Mouse (Mus musculus) liver, postnatal 0 days (tissue): Measurements from ENCODE around the gene Trnau1ap. TPM values are rescaled to one million over a fixed set of nuclear protein-coding genes. Genes with fewer than 3 reads are reported as not detected.

Experiments
- ATAC-seq: fragments of 200-750 bp; cut with Nextera tagmentation; 2 replicates; pipeline ENCODE4 v1.8.0; 2017; ENCODE audit warnings: mild to moderate bottlenecking, moderate library complexity
- DNase-seq: peaks from one replicate; pipeline ENCODE4 v3.0.0-alpha.2; 2016
- H3K27ac ChIP-seq: fragments of 300-500 bp; sonication (generic); 2 replicates; pipeline ENCODE4 v1.5.1; 2014; ENCODE audit warnings: antibody characterized with exemption, moderate library complexity, mild to moderate bottlenecking, low read depth
- H3K27me3 ChIP-seq: fragments of 300-500 bp; sonication (generic); 2 replicates; pipeline ENCODE4 v1.6.1; 2014; ENCODE audit warnings: low read length, control low read depth, mixed read lengths; ENCODE audit not compliant: insufficient read depth
- H3K36me3 ChIP-seq: fragments of 300-500 bp; sonication (generic); replicated peaks from 2 replicates; pipeline ENCODE4 v1.6.1; 2014; ENCODE audit warnings: mild to moderate bottlenecking, control low read depth, low read length, moderate library complexity, mixed read lengths; ENCODE audit not compliant: insufficient read depth
- H3K4me1 ChIP-seq: fragments of 300-500 bp; sonication (generic); 2 replicates; pipeline ENCODE4 v1.6.1; 2014; ENCODE audit warnings: antibody characterized with exemption, mild to moderate bottlenecking, control low read depth; ENCODE audit not compliant: insufficient read depth
- H3K4me2 ChIP-seq: fragments of 300-500 bp; sonication (generic); 2 replicates; pipeline ENCODE4 v1.6.1; 2014; ENCODE audit warnings: low read depth, mild to moderate bottlenecking, low read length, moderate library complexity, mixed read lengths
- H3K4me3 ChIP-seq: fragments of 300-500 bp; sonication (generic); 2 replicates; pipeline ENCODE4 v1.5.1; 2014; ENCODE audit warnings: low read depth, low read length
- H3K9ac ChIP-seq: fragments of 300-500 bp; sonication (generic); replicated peaks from 2 replicates; pipeline ENCODE4 v1.6.1; 2014; ENCODE audit warnings: mild to moderate bottlenecking, moderate library complexity
- H3K9me3 ChIP-seq: fragments of 300-500 bp; sonication (generic); 2 replicates; pipeline ENCODE4 v1.6.1; 2016; ENCODE audit warnings: mild to moderate bottlenecking, control low read depth, low read length, mixed read lengths
- CTCF ChIP-seq: sonication (generic); IDR thresholded peaks from 2 replicates; pipeline ENCODE4 v1.5.1; 2016; ENCODE audit warnings: antibody characterized with exemption, low read depth
- EP300 ChIP-seq: IDR thresholded peaks from 2 replicates; pipeline ENCODE4 v1.6.1; 2016; ENCODE audit warnings: antibody characterized with exemption, low read depth, mild to moderate bottlenecking
- WGBS: fragments of 180-500 bp; shearing (Covaris S2); extraction: QIAGEN DNeasy Blood & Tissue Kit; methylation state at CpG from one replicate; pipeline ENCODE4 v1.1.7; 2014; ENCODE audit not compliant: insufficient replicate concordance; 5-methylcytosine and 5-hydroxymethylcytosine counted together
- polyA plus RNA-seq: library from polyadenylated mRNA; unstranded; fragments of >200 nt; fragmentation: Nextera tagmentation; extraction: Ambion mirVana; gene quantifications from 2 replicates; pipeline ENCODE4 v1.2.1, GENCODE M21; 2015

Gene Trnau1ap
- polyA plus RNA-seq, 1 experiment from 2014 or later = 30.4 TPM

DNA sequence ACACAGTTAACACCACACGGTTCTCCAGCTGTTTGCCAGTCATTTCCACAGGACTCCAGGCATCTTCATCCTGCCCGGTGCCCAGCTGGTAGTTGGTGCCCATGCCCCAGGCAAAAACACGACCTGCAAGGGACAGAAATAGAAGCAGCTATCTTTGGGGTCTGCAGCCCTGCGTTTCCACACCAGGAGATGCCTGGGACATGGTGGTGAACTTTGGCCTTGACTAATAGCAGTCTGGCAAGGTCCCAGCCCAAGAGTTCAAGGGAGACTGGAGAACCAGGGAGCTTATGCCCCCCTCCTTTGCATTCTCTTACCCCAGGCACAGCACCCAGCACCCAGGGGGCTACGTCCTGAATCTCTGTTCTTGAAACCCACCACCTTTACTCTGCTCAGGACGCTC is 3.5 kb upstream of the Trnau1ap start:
- H3K4me1 ChIP-seq = peaks cover 11% of the 10 kb centered on the region
- DNase-seq = no peak
- no peaks in the 10 kb centered on the region for H3K27me3 ChIP-seq
- H3K9ac ChIP-seq = no peak overlapping the region
- WGBS = 76% methylated on average over 6 of the region's 6 CpGs
- H3K27ac ChIP-seq = no peak overlapping the region
- H3K4me2 ChIP-seq = no peak overlapping the region
- H3K4me3 ChIP-seq = no peak overlapping the region
- no peak for TF ChIP-seq EP300
- TF ChIP-seq CTCF = no peak
- no peaks in the 10 kb centered on the region for H3K9me3 ChIP-seq
- ATAC-seq = no peak
- peaks cover 50% of the 10 kb centered on the region for H3K36me3 ChIP-seq

DNA sequence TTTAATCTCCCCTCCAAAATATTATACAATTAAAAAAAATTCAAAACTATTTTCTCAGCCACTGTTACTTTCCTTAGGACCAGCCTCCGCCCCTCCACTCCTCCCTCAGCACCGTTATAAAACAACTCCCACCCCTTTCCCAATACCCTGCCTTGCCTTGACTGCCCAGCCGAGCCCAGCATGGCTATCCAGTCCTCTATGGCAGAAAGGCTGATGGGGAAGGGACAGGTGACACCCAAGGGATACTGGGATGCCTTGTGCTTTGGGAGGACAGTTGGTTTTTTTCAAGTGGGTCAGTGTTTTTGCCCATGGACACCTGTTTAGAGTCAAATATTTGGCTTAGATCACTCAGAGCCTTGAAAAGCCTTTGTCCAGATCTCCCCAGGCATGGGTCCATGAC is 2.6 kb upstream of the Trnau1ap start:
- no peak overlapping the region for H3K9ac ChIP-seq
- ATAC-seq (no peak), DNase-seq (no peak)
- 85% methylated on average over 3 of the region's 3 CpGs for WGBS
- H3K27me3 ChIP-seq = no peaks in the 10 kb centered on the region
- no peak overlapping the region for H3K4me3 ChIP-seq
- H3K4me1 ChIP-seq = peaks cover 11% of the 10 kb centered on the region
- H3K27ac ChIP-seq = no peak overlapping the region
- no peak overlapping the region for H3K4me2 ChIP-seq
- peaks cover 45% of the 10 kb centered on the region for H3K36me3 ChIP-seq
- no peak for TF ChIP-seq CTCF
- TF ChIP-seq EP300 = no peak
- no peaks in the 10 kb centered on the region for H3K9me3 ChIP-seq

DNA sequence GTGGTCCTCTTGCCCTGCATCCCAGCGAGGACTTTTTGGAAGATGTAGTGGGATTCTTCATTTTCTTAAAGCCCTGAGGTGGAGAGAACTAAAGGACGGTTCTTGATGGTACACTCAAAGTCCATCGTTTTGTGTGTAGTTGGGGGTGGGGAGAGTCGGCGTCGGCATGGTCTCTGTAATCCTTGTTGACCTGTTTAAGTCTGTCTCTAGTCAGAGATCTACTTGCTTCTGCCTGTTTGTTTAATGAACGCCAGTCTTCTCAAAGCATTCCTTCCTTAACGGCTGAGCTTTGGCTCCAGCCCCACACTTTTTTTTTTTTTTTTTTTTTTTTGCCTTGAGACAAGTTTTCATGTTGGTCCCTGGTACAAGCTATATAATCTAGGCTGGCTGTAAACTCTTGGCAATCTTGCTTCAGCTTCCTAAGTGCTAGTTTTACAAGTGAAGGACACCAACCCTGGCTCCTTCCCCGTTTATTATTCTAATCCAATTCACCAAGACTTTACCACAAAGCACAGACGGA is 557 bp upstream of the Trnau1ap start:
- DNase-seq (no peak), ATAC-seq (peak; percentile 41)
- Histone ChIP-seq H3K4me3 (peak overlapping the region; percentile 66), H3K27me3 (no peaks in the 10 kb centered on the region), H3K27ac (peak overlapping the region; percentile 87), H3K9ac (peak overlapping the region; percentile 77), H3K9me3 (no peaks in the 10 kb centered on the region), H3K36me3 (peaks cover 36% of the 10 kb centered on the region), H3K4me2 (peak overlapping the region; percentile 79), H3K4me1 (peaks cover 11% of the 10 kb centered on the region)
- WGBS = 14% methylated on average over 10 of the region's 10 CpGs
- no peak for TF ChIP-seq CTCF

DNA sequence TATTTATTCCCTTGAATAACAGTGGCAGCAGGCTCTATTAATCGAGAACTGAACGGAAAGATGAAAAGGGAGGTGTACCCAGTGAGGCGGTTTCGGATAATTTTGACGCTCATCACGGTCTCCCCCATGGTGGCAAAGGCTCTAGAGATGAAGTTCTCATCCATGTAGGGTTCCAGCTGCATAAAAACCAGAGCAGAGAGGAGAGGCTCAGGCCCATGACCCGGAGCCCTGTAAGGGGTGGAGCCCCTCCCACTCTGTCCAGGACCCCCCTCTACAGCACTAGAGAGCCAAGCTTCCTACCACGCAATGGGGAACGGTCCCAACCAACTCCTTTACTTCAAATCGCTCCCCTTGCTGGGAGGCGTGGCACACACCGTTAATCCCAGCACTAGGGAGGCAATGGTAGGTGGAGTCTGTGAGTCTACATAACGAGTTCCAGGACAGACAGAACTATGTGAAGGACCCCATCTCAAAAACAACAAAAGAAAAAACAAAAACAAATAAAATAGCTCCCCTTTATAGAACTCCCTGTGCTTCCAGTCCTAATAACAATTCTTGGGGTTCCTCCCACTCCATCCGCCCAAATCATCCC is 851 bp downstream of the Trnau1ap start:
- Histone ChIP-seq H3K9ac (peak overlapping the region; percentile 77), H3K4me1 (peaks cover 11% of the 10 kb centered on the region), H3K27me3 (no peaks in the 10 kb centered on the region), H3K9me3 (no peaks in the 10 kb centered on the region), H3K36me3 (peaks cover 25% of the 10 kb centered on the region), H3K27ac (peak overlapping the region; percentile 87), H3K4me3 (peak overlapping the region; percentile 66), H3K4me2 (peak overlapping the region; percentile 79)
- DNase-seq (no peak), ATAC-seq (no peak)
- WGBS = 58% methylated on average over 14 of the region's 14 CpGs
- TF ChIP-seq CTCF (no peak), EP300 (no peak)

DNA sequence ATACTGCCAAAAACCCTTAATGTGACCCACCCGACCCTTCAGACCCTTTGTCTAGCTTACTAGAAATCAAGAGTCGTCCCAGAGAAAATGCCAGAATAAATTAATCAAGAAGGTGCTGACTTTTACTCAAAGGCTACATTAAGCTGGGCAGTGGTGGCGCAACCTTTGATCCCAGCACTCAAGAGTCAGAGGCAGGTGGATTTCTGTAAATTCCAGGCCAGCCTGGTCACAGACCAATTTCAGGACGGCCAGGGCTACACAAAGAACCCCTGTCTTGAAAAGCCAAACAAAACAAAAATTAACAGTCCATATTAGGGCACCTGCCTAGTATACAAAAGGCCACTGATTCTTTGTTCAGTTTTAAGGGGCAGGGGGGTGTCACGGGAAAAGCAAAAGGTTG is 2.9 kb downstream of the Trnau1ap start:
- Histone ChIP-seq H3K9me3 (no peaks in the 10 kb centered on the region), H3K9ac (no peak overlapping the region), H3K4me1 (peaks cover 11% of the 10 kb centered on the region), H3K4me3 (no peak overlapping the region), H3K36me3 (peaks cover 20% of the 10 kb centered on the region), H3K4me2 (no peak overlapping the region), H3K27me3 (no peaks in the 10 kb centered on the region), H3K27ac (no peak overlapping the region)
- TF ChIP-seq EP300 (no peak), CTCF (no peak)
- DNase-seq (no peak), ATAC-seq (no peak)
- WGBS = 69% methylated on average over 5 of the region's 5 CpGs

DNA sequence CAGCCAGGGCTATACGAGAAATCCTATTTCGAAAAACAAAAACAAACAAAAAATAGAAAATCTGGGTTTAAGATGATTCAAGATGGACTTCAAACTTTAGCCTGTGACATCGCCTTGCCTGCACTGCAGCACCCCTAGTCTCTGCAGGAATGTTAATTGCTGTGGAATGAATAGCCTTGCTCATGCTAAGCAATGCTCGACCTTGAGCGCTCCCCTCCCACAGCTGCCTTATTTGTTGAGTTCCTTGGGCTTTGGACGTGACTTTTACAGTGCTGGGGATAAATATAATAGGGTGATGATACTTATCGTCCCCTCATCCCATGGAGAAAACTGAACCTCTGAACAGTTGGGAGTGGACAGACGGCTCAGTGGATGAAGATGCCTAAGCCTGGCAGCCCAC is 13.6 kb downstream of the Trnau1ap start:
- peaks cover 43% of the 10 kb centered on the region for H3K36me3 ChIP-seq
- no peak overlapping the region for H3K9ac ChIP-seq
- ATAC-seq (no peak), DNase-seq (no peak)
- no peak overlapping the region for H3K4me2 ChIP-seq
- WGBS = 82% methylated on average over 8 of the region's 8 CpGs
- no peak overlapping the region for H3K27ac ChIP-seq
- TF ChIP-seq EP300 (no peak), CTCF (no peak)
- no peaks in the 10 kb centered on the region for H3K9me3 ChIP-seq
- H3K4me3 ChIP-seq = no peak overlapping the region
- no peaks in the 10 kb centered on the region for H3K27me3 ChIP-seq
- no peaks in the 10 kb centered on the region for H3K4me1 ChIP-seq
